Mouse (Mus musculus) ES-Bruce4 (cell line): ENCODE data around the gene Rpl10.

Source experiments
- EP300 ChIP-seq: IDR thresholded peaks from 2 replicates; pipeline ENCODE4 v1.6.1; 2011; ENCODE audit warnings: low read depth, low read length; ENCODE audit not compliant: insufficient read depth
- POLR2A ChIP-seq: IDR thresholded peaks from one replicate; pipeline ENCODE4 v1.8.1; 2011; ENCODE audit warnings: low read length; ENCODE audit not compliant: insufficient read depth

DNA sequence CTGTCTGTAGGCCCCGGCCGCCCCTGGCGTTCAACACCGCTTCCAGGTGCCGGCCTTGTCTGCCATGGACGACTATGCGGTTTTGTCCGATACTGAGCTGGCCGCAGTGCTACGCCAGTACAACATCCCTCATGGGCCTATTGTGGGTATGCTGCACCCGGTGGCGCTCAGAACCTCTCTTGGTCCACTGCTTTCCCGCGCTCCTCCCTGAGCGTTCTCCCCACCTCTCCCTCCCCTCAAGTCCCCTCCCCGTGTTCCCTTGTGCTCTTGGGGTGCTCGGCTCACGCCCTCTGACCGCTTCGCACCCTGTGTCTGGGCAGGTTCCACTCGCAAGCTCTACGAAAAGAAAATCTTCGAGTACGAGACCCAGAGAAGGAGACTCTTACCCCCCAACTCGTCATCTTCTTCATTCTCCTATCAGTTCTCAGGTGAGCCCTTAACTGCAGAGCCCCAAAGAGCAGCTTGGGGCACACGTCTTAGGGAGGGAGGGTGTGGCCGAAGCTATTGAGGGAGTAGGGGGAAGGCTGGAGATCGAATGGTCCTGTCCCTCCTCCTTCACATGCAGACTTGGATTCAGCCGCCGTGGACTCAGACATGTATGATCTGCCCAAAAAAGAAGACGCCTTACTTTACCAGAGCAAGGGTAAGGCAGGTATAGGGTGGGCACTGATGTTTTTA is 15.6 kb upstream of the Rpl10 start:
- TF ChIP-seq EP300 (no peak), POLR2A (no peak)
